Mouse (Mus musculus) embryonic facial prominence, embryonic 14.5 days (tissue): ENCODE measurements around the gene Rnf169. TPM values are rescaled to one million over a fixed set of nuclear protein-coding genes. Genes with fewer than 3 reads are reported as not detected.

Experiments used
- ATAC-seq: fragments of 200-750 bp; cut with Nextera tagmentation; 2 replicates; pipeline ENCODE4 v1.8.0; 2017; ENCODE audit warnings: low read depth, moderate number of reproducible peaks, moderate TSS enrichment
- DNase-seq: peaks from one replicate; pipeline ENCODE4 v3.0.0-alpha.2; 2015; ENCODE audit warnings: low spot score
- H3K27ac ChIP-seq: fragments of 300-500 bp; sonication (generic); replicated peaks from 2 replicates; pipeline ENCODE4 v1.5.1; 2014; ENCODE audit warnings: low read depth, mild to moderate bottlenecking, low read length, moderate library complexity
- H3K27me3 ChIP-seq: fragments of 300-500 bp; sonication (generic); replicated peaks from 2 replicates; pipeline ENCODE4 v1.6.1; 2014; ENCODE audit warnings: low read length; ENCODE audit not compliant: control insufficient read depth, insufficient read depth
- H3K36me3 ChIP-seq: fragments of 300-500 bp; sonication (generic); 2 replicates; pipeline ENCODE4 v1.6.1; 2014; ENCODE audit warnings: low read length, mixed read lengths; ENCODE audit not compliant: control insufficient read depth, insufficient read depth
- H3K4me1 ChIP-seq: fragments of 300-500 bp; sonication (generic); 2 replicates; pipeline ENCODE4 v1.6.1; 2014; ENCODE audit warnings: antibody characterized with exemption, low read length; ENCODE audit not compliant: control insufficient read depth, insufficient read depth
- H3K4me2 ChIP-seq: fragments of 300-500 bp; sonication (generic); 2 replicates; pipeline ENCODE4 v1.6.1; 2014; ENCODE audit warnings: low read depth, mild to moderate bottlenecking, low read length, moderate library complexity, mixed read lengths
- H3K4me3 ChIP-seq: fragments of 300-500 bp; sonication (generic); 2 replicates; pipeline ENCODE4 v1.5.1; 2014; ENCODE audit warnings: low read depth, mild to moderate bottlenecking, low read length
- H3K9ac ChIP-seq: fragments of 300-500 bp; sonication (generic); 2 replicates; pipeline ENCODE4 v1.6.1; 2014; ENCODE audit warnings: low read depth, mild to moderate bottlenecking, low read length, moderate library complexity, mixed read lengths
- H3K9me3 ChIP-seq: fragments of 300-500 bp; sonication (generic); 2 replicates; pipeline ENCODE4 v1.6.1; 2016; ENCODE audit warnings: low read length; ENCODE audit not compliant: control insufficient read depth
- WGBS: fragments of 180-500 bp; shearing (Covaris S2); extraction: QIAGEN DNeasy Blood & Tissue Kit; methylation state at CpG from one replicate; pipeline ENCODE4 v1.1.7; 2014; 5-methylcytosine and 5-hydroxymethylcytosine counted together
- polyA plus RNA-seq: library from polyadenylated mRNA; unstranded; fragments of >200 nt; fragmentation: Nextera tagmentation; extraction: Ambion mirVana; gene quantifications from 2 replicates; pipeline ENCODE4 v1.2.1, GENCODE M21; 2014

The Rnf169 gene
- 5.9 and 6.4 TPM in 2 replicates for polyA plus RNA-seq

DNA sequence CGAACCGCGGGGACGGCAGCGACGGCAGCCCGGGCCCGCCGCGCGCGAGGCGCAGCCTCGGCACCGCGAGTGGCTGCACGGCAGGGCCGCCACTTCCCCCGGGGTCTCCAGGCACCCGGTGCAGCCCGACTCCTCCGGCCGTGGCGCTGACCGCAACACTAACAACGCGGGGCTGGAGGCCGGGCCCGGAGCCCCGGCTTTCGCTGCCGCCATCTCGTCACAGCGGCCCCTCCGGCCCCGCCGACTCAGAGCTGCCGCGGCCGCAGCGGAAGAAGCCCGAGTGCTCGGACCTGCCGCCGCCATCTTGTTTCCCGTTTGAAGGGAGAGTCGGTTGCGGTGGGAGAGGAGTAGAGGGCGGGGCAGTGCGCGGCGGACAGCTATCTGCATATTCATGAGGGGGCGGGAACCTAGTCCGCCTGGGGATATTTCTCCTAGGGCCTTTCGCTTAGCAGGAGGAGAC, at the start of gene Rnf169:
Gene Rnf169 (minus strand): TSS at position 317 of the 460 bp plus-strand sequence.
- ATAC-seq: peak; percentile 97
- WGBS: 0% methylated on average over 19 of the region's 55 CpGs

DNA sequence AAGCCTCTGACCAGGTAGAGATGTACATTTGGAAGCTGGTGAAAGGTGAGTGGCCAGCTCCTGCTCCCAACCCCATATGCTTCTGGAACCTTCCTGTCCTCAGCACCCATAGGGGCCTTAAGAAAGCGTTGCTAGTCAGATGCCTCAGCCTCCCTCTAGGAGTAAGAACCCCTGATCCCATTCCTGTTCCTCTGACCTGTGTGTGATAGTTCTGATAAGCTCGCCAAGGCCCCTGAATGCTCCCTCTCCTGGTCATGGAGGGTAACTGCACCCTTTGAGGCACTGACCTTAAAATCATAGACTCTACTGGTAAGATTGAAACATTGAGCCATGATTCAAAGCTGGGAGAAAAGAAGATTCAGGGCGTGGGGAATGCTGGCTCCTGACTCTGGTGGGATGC, 49.1 kb upstream of the Rnf169 start:
- Histone ChIP-seq H3K4me3 (no peak overlapping the region), H3K27ac (no peak overlapping the region), H3K4me1 (no peaks in the 10 kb centered on the region), H3K4me2 (no peak overlapping the region), H3K36me3 (no peaks in the 10 kb centered on the region), H3K9ac (no peak overlapping the region), H3K27me3 (no peaks in the 10 kb centered on the region), H3K9me3 (no peaks in the 10 kb centered on the region)
- ATAC-seq (no peak), DNase-seq (no peak)
- 46% methylated on average over 3 of the region's 3 CpGs for WGBS

More for the DNA sequence above, at the start of gene Rnf169:
- peak within 1 kb of the TSS; percentile 96 for H3K4me3 ChIP-seq
- peak; percentile 97 for DNase-seq
- H3K27ac ChIP-seq: peak within 1 kb of the TSS; percentile 97
- H3K36me3 ChIP-seq: no peaks in the 10 kb centered on the region
- H3K4me2 ChIP-seq: peak within 1 kb of the TSS; percentile 70
- H3K9ac ChIP-seq: peak within 1 kb of the TSS; percentile 99
- peaks cover 11% of the 10 kb centered on the region for H3K4me1 ChIP-seq
- H3K9me3 ChIP-seq: no peaks in the 10 kb centered on the region
- no peaks in the 10 kb centered on the region for H3K27me3 ChIP-seq

DNA sequence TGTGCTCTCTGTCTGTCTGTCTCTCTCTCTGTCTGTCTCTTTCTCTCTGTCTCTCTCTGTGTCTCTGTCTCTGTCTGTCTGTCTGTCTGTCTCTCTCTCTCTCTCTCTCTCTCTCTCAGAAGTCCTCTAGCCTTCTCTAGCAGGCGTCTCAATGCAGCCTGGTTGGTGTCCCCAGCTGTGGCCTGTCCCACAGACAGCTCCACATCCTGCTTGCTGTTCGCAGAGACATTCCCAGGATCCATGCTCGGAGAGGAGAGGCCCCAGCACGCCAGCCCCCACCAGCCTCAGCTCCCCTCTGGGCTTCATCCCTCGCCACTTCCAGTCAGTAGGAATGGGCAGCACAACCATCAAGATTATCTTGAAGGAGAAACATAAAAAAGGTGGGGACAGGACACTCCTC, 47.1 kb upstream of the Rnf169 start:
- no peak overlapping the region for H3K4me2 ChIP-seq
- H3K4me1 ChIP-seq: no peaks in the 10 kb centered on the region
- H3K9ac ChIP-seq: no peak overlapping the region
- no peak overlapping the region for H3K27ac ChIP-seq
- DNase-seq: no peak
- 58% methylated on average over 5 of the region's 5 CpGs for WGBS
- no peak overlapping the region for H3K4me3 ChIP-seq
- H3K36me3 ChIP-seq: no peaks in the 10 kb centered on the region
- H3K27me3 ChIP-seq: no peaks in the 10 kb centered on the region
- no peaks in the 10 kb centered on the region for H3K9me3 ChIP-seq
- no peak for ATAC-seq

DNA sequence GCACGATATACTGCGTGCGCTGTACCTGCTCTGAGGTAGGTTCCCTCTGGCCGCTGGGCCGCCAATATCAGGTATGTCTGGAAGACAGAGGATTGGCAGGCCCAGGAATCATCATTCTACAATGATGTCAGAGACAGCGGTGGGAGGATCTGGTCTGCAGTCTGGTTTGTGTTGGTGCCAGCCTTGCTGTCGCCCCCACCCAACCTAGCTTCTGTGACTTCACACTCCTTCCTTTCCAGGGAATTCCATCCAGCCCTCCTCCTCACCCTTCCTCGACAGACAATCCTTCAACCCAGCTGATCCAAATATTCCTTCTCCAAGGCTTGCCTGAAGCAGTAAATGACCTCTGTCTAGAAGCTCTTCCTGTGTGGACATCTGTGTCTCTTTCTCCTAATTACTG, 36.8 kb upstream of the Rnf169 start:
- Histone ChIP-seq H3K27me3 (no peaks in the 10 kb centered on the region), H3K9ac (no peak overlapping the region), H3K9me3 (no peaks in the 10 kb centered on the region), H3K4me2 (no peak overlapping the region), H3K27ac (no peak overlapping the region), H3K36me3 (no peaks in the 10 kb centered on the region), H3K4me3 (no peak overlapping the region), H3K4me1 (no peaks in the 10 kb centered on the region)
- ATAC-seq: no peak
- no peak for DNase-seq
- WGBS: 87% methylated on average over 8 of the region's 8 CpGs

DNA sequence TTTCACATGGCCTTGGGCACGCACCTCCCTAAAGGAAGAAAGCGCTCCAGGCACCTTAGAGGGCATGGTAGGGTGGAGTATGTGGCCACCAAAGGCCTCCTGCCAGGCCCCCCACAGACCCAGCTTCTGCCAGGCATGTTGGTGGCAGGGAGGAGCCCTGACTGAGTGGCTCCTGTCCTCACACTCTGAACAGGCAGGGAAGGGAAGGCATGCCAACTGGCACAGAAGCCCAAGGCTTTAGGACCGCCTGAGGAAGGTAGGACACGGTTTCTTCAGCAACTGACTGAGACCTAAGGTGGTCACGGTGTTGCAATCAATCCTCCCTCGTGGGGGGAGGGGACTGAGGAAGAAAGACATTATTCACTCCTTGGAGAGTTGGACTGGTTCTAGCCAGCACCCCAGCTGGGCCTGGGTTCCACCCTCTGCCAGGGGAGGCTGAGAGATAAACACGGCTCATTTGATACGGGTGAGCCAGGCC, 33.9 kb upstream of the Rnf169 start:
- DNase-seq (peak; percentile 6), ATAC-seq (no peak)
- H3K27ac ChIP-seq: no peak overlapping the region
- WGBS: 60% methylated on average over 8 of the region's 8 CpGs
- no peaks in the 10 kb centered on the region for H3K9me3 ChIP-seq
- no peak overlapping the region for H3K4me2 ChIP-seq
- no peak overlapping the region for H3K9ac ChIP-seq
- no peak overlapping the region for H3K4me3 ChIP-seq
- H3K36me3 ChIP-seq: no peaks in the 10 kb centered on the region
- H3K4me1 ChIP-seq: no peaks in the 10 kb centered on the region
- peaks cover 7% of the 10 kb centered on the region; the same call in 1 of the 2 replicates for H3K27me3 ChIP-seq

DNA sequence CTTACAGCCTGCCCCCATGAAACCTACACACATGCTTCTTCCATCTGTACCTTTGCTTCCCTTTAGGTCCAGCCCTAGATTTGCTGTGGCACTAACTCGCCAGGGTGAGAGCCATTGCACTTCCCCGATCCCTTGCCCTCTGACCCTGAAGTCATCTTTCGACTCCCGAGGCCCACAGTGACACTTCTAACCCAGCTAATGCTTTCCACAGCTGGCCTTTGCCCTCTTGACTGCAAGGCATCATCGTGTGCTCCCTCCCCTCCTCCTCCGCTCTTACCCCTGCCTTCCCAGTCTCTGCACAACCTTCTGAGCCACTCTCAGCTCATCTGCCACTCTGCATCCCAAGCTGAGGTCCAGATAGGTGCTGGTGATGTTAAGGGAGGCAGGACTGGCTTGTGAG, 32.3 kb upstream of the Rnf169 start:
- no peak overlapping the region for H3K9ac ChIP-seq
- no peaks in the 10 kb centered on the region for H3K4me1 ChIP-seq
- ATAC-seq (no peak), DNase-seq (no peak)
- WGBS: 30% methylated on average over 6 of the region's 6 CpGs
- no peaks in the 10 kb centered on the region for H3K9me3 ChIP-seq
- H3K4me2 ChIP-seq: no peak overlapping the region
- no peak overlapping the region for H3K4me3 ChIP-seq
- H3K27me3 ChIP-seq: peaks cover 24% of the 10 kb centered on the region
- no peaks in the 10 kb centered on the region for H3K36me3 ChIP-seq
- H3K27ac ChIP-seq: no peak overlapping the region

DNA sequence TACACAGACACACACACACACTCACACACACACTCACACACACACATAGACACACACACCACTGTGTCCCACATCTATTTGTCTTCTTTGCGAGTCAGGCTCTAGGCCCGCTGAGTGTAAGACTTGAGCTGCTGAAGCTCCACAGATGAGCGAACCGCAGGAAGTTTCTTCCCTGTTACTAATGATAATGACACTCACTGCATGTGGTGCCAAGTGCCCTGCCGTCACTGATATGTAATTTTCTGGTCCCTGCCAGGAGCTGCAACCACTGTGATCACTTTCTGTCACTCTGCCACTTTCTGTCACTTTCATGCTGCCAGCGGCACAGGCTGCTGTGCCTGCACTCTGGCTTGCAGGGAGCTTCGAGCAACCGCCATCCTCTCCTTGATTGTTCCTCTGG, 31.8 kb upstream of the Rnf169 start:
- H3K4me2 ChIP-seq: no peak overlapping the region
- no peaks in the 10 kb centered on the region for H3K36me3 ChIP-seq
- DNase-seq: peak; percentile 11
- H3K9me3 ChIP-seq: no peaks in the 10 kb centered on the region
- no peak overlapping the region for H3K9ac ChIP-seq
- ATAC-seq: no peak
- no peak overlapping the region for H3K4me3 ChIP-seq
- H3K27ac ChIP-seq: no peak overlapping the region
- 48% methylated on average over 8 of the region's 8 CpGs for WGBS
- peaks cover 28% of the 10 kb centered on the region for H3K27me3 ChIP-seq
- no peaks in the 10 kb centered on the region for H3K4me1 ChIP-seq

DNA sequence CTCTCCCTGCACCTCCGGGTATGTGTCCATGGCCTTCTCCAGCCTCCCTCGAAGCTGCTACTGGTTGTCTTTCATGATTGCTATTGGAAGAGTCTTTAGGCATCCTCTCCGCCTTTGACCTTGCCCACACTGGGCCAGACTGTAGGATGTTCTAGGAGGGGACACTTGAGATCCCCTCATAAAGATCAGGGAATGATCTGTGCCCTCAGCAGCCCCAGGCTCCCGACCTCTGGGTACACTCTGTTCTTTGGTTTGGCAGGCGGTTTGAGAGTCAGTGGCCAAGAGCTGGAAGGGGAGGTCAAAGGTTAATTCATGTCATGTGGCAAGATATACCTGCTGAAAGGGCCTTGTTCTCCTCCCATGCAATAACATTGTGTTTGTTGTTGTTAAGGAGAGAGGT, 30.5 kb upstream of the Rnf169 start:
- Histone ChIP-seq H3K4me1 (no peaks in the 10 kb centered on the region), H3K9me3 (no peaks in the 10 kb centered on the region), H3K4me2 (no peak overlapping the region), H3K9ac (no peak overlapping the region), H3K27me3 (peaks cover 40% of the 10 kb centered on the region), H3K36me3 (no peaks in the 10 kb centered on the region), H3K4me3 (no peak overlapping the region), H3K27ac (no peak overlapping the region)
- WGBS: 23% methylated on average over 5 of the region's 5 CpGs
- DNase-seq (no peak), ATAC-seq (no peak)

DNA sequence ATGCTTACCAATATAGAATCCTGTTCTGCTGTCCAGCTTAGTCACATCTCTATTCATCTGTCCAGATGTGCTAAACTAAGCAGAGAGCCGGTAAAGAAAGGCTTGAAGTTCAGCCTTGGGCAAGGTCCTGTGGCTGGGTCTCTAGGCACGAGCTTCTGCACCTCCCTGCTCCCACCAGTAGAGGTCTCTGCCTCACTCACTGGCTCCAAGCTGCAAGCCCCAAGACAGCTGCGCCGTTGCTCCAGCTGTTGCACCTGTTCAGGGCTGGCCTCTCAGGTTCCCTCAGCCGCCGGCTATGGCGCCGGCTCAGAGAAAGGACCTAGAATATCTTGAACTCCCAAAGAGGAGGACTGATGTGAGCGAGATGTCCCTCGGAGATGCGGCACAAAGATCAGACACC, 29.4 kb upstream of the Rnf169 start:
- no peaks in the 10 kb centered on the region for H3K9me3 ChIP-seq
- WGBS: 5% methylated on average over 11 of the region's 11 CpGs
- no peak overlapping the region for H3K9ac ChIP-seq
- H3K4me1 ChIP-seq: no peaks in the 10 kb centered on the region
- H3K36me3 ChIP-seq: no peaks in the 10 kb centered on the region
- 0 out of 2 replicates have a peak, but pooled peaks have one; percentile 58 for ATAC-seq
- no peak overlapping the region for H3K4me3 ChIP-seq
- no peak overlapping the region for H3K27ac ChIP-seq
- 0 out of 2 replicates have a peak overlapping the region, but pooled peaks have one; percentile 18 for H3K4me2 ChIP-seq
- peaks cover 51% of the 10 kb centered on the region for H3K27me3 ChIP-seq
- DNase-seq: peak; percentile 84
